Mouse (Mus musculus): ENCODE data around the gene Cdkn2aip.

- no peak for TF ChIP-seq CTCF (IDR thresholded peaks at IDR 0.05; ENCODE audit: control insufficient read depth, insufficient read depth, low read length)
- no peak for TF ChIP-seq POLR2A (IDR thresholded peaks at IDR 0.05; ENCODE audit: borderline replicate concordance, control insufficient read depth, low read depth, low read length)
Measured at GRCm38 (mm10) chr8:47742372-47742771, 28.6 kb upstream of the Cdkn2aip start.
